Mouse (Mus musculus): ENCODE data around the gene Prg2. TPM values are rescaled to one million over a fixed set of nuclear protein-coding genes. Genes with fewer than 3 reads are reported as not detected.

The Prg2 gene
- total and polyA plus RNA-seq, 3 experiments = 0.82 TPM; not detected in 2

- ATAC-seq (ENCODE audit: extremely low read depth, insufficient number of reproducible peaks, low FRiP score, poor library complexity, severe bottlenecking) (no peak), DNase-seq (ENCODE audit: low spot score) (no peak)
- TF ChIP-seq GATA1 (IDR thresholded peaks at IDR 0.05; ENCODE audit: borderline replicate concordance, low read length) (no peak), CTCF (IDR thresholded peaks at IDR 0.05; ENCODE audit: low read depth, low read length) (no peak)
- H3K9me3 ChIP-seq (replicated peaks) = no peaks in the 10 kb centered on the region
- H3K4me3 ChIP-seq (ENCODE audit: low read depth, low read length) = no peak overlapping the region
- peaks cover 89% of the 10 kb centered on the region for H3K36me3 ChIP-seq (replicated peaks)
- H3K27me3 ChIP-seq (ENCODE audit: insufficient read depth, low read length) = no peaks in the 10 kb centered on the region
- H3K4me1 ChIP-seq (ENCODE audit: insufficient read depth, low read depth, low read length) = peaks cover 31% of the 10 kb centered on the region
Measured at GRCm38 (mm10) chr2:84955435-84955834, 24.8 kb upstream of the Prg2 start.

GRCm38 (mm10) chr2:84956274-84956673 lies 24.0 kb upstream of the Prg2 start:
- no peaks in the 10 kb centered on the region for H3K9me3 ChIP-seq (replicated peaks)
- ATAC-seq (ENCODE audit: extremely low read depth, insufficient number of reproducible peaks, low FRiP score, poor library complexity, severe bottlenecking) = peak; percentile 50; the same call in 1 of the 2 replicates

GRCm38 (mm10) chr2:84958588-84959264 lies 21.5 kb upstream of the Prg2 start:
- H3K9me3 ChIP-seq (replicated peaks) = no peaks in the 10 kb centered on the region
- TF ChIP-seq CTCF (IDR thresholded peaks at IDR 0.05; ENCODE audit: low read depth, low read length) = no peak
- no peak for TF ChIP-seq POLR2AphosphoS5 (IDR thresholded peaks at IDR 0.05; ENCODE audit: insufficient replicate concordance, low read depth, low read length)
- no peak for TF ChIP-seq GATA2 (IDR thresholded peaks at IDR 0.05; ENCODE audit: borderline replicate concordance, low read depth, low read length)
- TF ChIP-seq TAL1 (conservative IDR thresholded peaks at IDR 0.05; ENCODE audit: low read depth, low read length) = no peak
- TF ChIP-seq GATA1 (IDR thresholded peaks at IDR 0.05; ENCODE audit: borderline replicate concordance, low read length) = no peak
- ATAC-seq (ENCODE audit: extremely low read depth, insufficient number of reproducible peaks, low FRiP score, poor library complexity, severe bottlenecking) (peak; percentile 30; the same call in 1 of the 2 replicates), DNase-seq (ENCODE audit: low spot score) (no peak)
- peaks cover 61% of the 10 kb centered on the region for H3K36me3 ChIP-seq (replicated peaks)
- peaks cover 25% of the 10 kb centered on the region for H3K4me1 ChIP-seq (ENCODE audit: insufficient read depth, low read depth, low read length)
- H3K4me3 ChIP-seq (ENCODE audit: low read depth, low read length) = no peak overlapping the region
- H3K27me3 ChIP-seq (ENCODE audit: insufficient read depth, low read length) = no peaks in the 10 kb centered on the region

More at GRCm38 (mm10) chr2:84956274-84956673, 24.0 kb upstream of the Prg2 start:
- no peaks in the 10 kb centered on the region for H3K27me3 ChIP-seq (ENCODE audit: insufficient read depth, low read length)
- H3K4me3 ChIP-seq (ENCODE audit: low read depth, low read length) = no peak overlapping the region
- peaks cover 81% of the 10 kb centered on the region for H3K36me3 ChIP-seq (replicated peaks)
- peak; percentile 90 for TF ChIP-seq CTCF (IDR thresholded peaks at IDR 0.05; ENCODE audit: low read depth, low read length)
- TF ChIP-seq TAL1 (conservative IDR thresholded peaks at IDR 0.05; ENCODE audit: low read depth, low read length) = no peak
- no peak for TF ChIP-seq GATA2 (IDR thresholded peaks at IDR 0.05; ENCODE audit: borderline replicate concordance, low read depth, low read length)
- no peak for TF ChIP-seq POLR2AphosphoS5 (IDR thresholded peaks at IDR 0.05; ENCODE audit: insufficient replicate concordance, low read depth, low read length)
- H3K4me1 ChIP-seq (ENCODE audit: insufficient read depth, low read depth, low read length) = peaks cover 31% of the 10 kb centered on the region
- DNase-seq (ENCODE audit: low spot score) = peak; percentile 45

- Histone ChIP-seq H3K27me3 (ENCODE audit: insufficient read depth, low read length) (no peaks in the 10 kb centered on the region), H3K4me3 (ENCODE audit: low read depth, low read length) (no peak overlapping the region), H3K4me1 (ENCODE audit: insufficient read depth, low read depth, low read length) (peaks cover 11% of the 10 kb centered on the region), H3K9me3 (replicated peaks) (no peaks in the 10 kb centered on the region), H3K36me3 (replicated peaks) (peaks cover 41% of the 10 kb centered on the region)
- ATAC-seq (ENCODE audit: extremely low read depth, insufficient number of reproducible peaks, low FRiP score, poor library complexity, severe bottlenecking) = no peak
- DNase-seq (ENCODE audit: low spot score) = no peak
- TF ChIP-seq POLR2AphosphoS5 (IDR thresholded peaks at IDR 0.05; ENCODE audit: insufficient replicate concordance, low read depth, low read length) = no peak
- no peak for TF ChIP-seq GATA2 (IDR thresholded peaks at IDR 0.05; ENCODE audit: borderline replicate concordance, low read depth, low read length)
- TF ChIP-seq TAL1 (conservative IDR thresholded peaks at IDR 0.05; ENCODE audit: low read depth, low read length) = no peak
- no peak for TF ChIP-seq GATA1 (IDR thresholded peaks at IDR 0.05; ENCODE audit: borderline replicate concordance, low read length)
- TF ChIP-seq CTCF (IDR thresholded peaks at IDR 0.05; ENCODE audit: low read depth, low read length) = no peak
Measured at GRCm38 (mm10) chr2:84961300-84961699, 19.0 kb upstream of the Prg2 start.

GRCm38 (mm10) chr2:84961901-84962300 lies 18.4 kb upstream of the Prg2 start:
- TF ChIP-seq CTCF (IDR thresholded peaks at IDR 0.05; ENCODE audit: low read depth, low read length) (no peak), GATA1 (IDR thresholded peaks at IDR 0.05; ENCODE audit: borderline replicate concordance, low read length) (no peak), POLR2AphosphoS5 (IDR thresholded peaks at IDR 0.05; ENCODE audit: insufficient replicate concordance, low read depth, low read length) (no peak), TAL1 (conservative IDR thresholded peaks at IDR 0.05; ENCODE audit: low read depth, low read length) (no peak), GATA2 (IDR thresholded peaks at IDR 0.05; ENCODE audit: borderline replicate concordance, low read depth, low read length) (no peak)
- H3K27me3 ChIP-seq (ENCODE audit: insufficient read depth, low read length) = no peaks in the 10 kb centered on the region
- DNase-seq (ENCODE audit: low spot score) (no peak), ATAC-seq (ENCODE audit: extremely low read depth, insufficient number of reproducible peaks, low FRiP score, poor library complexity, severe bottlenecking) (no peak)
- H3K4me1 ChIP-seq (ENCODE audit: insufficient read depth, low read depth, low read length) = peaks cover 11% of the 10 kb centered on the region
- no peak overlapping the region for H3K4me3 ChIP-seq (ENCODE audit: low read depth, low read length)
- no peaks in the 10 kb centered on the region for H3K9me3 ChIP-seq (replicated peaks)
- H3K36me3 ChIP-seq (replicated peaks) = peaks cover 35% of the 10 kb centered on the region

- Histone ChIP-seq H3K4me3 (ENCODE audit: low read depth, low read length) (no peak overlapping the region), H3K36me3 (replicated peaks) (peaks cover 24% of the 10 kb centered on the region), H3K4me1 (ENCODE audit: insufficient read depth, low read depth, low read length) (peaks cover 16% of the 10 kb centered on the region), H3K27me3 (ENCODE audit: insufficient read depth, low read length) (no peaks in the 10 kb centered on the region), H3K9me3 (replicated peaks) (no peaks in the 10 kb centered on the region)
- ATAC-seq (ENCODE audit: extremely low read depth, insufficient number of reproducible peaks, low FRiP score, poor library complexity, severe bottlenecking) (no peak), DNase-seq (ENCODE audit: low spot score) (no peak)
- TF ChIP-seq GATA1 (IDR thresholded peaks at IDR 0.05; ENCODE audit: borderline replicate concordance, low read length) = no peak
- no peak for TF ChIP-seq TAL1 (conservative IDR thresholded peaks at IDR 0.05; ENCODE audit: low read depth, low read length)
- no peak for TF ChIP-seq CTCF (IDR thresholded peaks at IDR 0.05; ENCODE audit: low read depth, low read length)
Measured at GRCm38 (mm10) chr2:84962906-84963507, 17.3 kb upstream of the Prg2 start.

Data from G1E (cell line).